Mouse (Mus musculus) embryonic stem cell, embryonic (primary cell): Measurements from ENCODE around the gene Zmym6.

Source experiments
- CTCF ChIA-PET, 4 experiments: fragments of 300-600 bp in 2 of 4; fragments of 350-600 bp in 2 of 4; sonication (Branson Sonifier 250); formaldehyde crosslinking; loops; one replicate each; lab custom pipeline; 2022; ENCODE audit warnings: inconsistent platforms in 2 of 4; lab: Charles Lee
- POLR2A ChIA-PET, 4 experiments: fragments of 300-600 bp in 2 of 4; fragments of 350-600 bp in 2 of 4; sonication (Branson Sonifier 250); formaldehyde crosslinking; loops; one replicate each; lab custom pipeline; 2022; ENCODE audit warnings: antibody characterized with exemption in 4 of 4, inconsistent platforms in 1 of 4; lab: Charles Lee

The Zmym6 gene

DNA sequence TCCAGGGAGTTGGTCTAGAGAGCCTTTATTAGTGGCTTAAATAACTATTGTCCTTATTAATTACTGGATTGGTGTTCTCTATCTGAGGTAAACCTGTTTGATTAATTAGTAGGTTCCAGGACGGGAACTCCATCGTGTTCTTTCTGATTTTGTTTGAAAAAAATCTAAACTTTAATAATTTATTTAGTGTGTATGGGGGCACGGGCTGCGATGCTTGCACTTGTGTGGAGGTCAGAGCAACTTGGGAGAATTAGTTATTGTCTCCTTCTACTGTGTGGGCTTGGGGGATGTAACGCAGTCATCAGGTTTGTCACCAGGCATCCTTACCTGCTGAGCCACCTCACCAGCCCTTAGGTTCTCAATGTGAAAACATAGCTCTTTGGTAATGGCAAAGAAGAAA is 89.9 kb downstream of the Zmym6 start:
- ChIA-PET POLR2A (interaction anchor here (0.6 to 3.1 kb wide), 8 partner anchors 8 to 163 kb away, joined by 3 to 12 read pairs (median 4); partner anchors contain the start of gene Smim12 (in 1 of the 4)), CTCF (interaction anchor here in 1 of 4 experiments (1.2 kb wide), 1 partner anchor 69 kb away, joined by 8 read pairs; no protein-coding TSS in a partner anchor)

DNA sequence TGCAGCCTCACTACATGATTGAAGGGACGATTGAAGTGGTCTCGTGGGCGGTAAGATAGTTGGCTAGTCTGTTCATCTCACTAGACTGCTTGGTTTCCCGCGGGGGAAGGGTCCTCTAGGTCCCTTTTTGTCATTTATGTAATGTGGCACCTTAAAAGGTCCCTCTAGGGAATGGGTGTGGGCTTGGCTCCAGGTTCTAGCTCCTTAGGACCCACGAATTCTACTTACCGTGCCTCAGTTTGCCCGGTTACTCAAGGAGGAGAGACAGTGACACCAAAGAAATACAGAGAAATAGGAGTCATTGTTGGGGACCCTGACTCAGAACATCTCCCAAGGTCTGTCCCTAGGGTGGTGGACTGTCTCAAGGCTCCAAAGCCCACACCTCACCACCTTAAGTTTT is 90.5 kb downstream of the Zmym6 start:
- ChIA-PET POLR2A (interaction anchor here (0.7 to 3.1 kb wide), 22 partner anchors 8 to 1019 kb away, joined by 3 to 12 read pairs (median 4); partner anchors contain the start of genes Smim12 (in 2 of the 4) and Sfpq (in 1 of the 4)), CTCF (interaction anchor here in 3 of 4 experiments (0.6 to 1.7 kb wide), 7 partner anchors 9 to 323 kb away, joined by 3 to 8 read pairs (median 4); partner anchors contain the start of gene Smim12 (in 1 of the 3))

DNA sequence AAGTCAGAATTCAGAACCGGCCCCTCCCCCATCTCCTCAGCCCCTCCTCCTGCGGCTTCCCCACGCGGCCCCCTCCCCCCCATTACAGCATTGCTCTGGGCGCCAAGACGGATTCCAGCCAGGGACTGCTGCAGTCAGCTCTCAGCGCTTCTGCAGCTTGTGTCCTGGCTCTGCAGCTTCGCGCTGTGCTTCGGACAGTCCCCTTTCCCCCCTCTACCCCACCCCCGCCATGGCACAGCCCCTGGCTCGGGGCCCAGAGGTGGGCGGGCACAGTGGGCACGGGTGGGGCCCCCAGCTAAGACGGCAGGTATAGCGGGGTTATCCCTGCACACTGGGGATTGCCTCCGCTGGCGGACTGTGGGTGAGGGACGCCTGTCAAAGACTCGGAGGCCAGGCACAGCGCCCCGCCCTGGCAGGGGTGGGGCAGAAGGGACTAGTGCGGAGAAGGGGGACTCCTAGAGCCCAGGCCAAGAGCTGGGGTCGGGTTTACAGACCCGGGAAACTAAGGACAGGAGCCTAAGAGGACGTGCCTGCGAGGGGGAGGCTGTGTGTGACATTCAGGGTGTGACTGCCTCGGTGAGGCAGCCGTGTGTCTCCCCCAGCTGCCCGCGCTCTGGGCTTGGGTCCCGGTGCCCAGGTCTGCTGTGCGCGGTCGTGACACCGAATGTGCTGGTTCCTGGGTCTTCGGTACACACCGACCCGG is 91.2 kb downstream of the Zmym6 start:
- CTCF ChIA-PET = interaction anchor here (0.6 to 1.7 kb wide), 13 partner anchors 9 to 324 kb away, joined by 3 to 16 read pairs (median 4); partner anchors contain the start of gene Smim12 (in 3 of the 4)
- POLR2A ChIA-PET = interaction anchor here (0.7 to 3.1 kb wide), 26 partner anchors 9 to 1020 kb away, joined by 3 to 12 read pairs (median 4); partner anchors contain the start of genes Smim12 (in 2 of the 4) and Sfpq (in 1 of the 4)

DNA sequence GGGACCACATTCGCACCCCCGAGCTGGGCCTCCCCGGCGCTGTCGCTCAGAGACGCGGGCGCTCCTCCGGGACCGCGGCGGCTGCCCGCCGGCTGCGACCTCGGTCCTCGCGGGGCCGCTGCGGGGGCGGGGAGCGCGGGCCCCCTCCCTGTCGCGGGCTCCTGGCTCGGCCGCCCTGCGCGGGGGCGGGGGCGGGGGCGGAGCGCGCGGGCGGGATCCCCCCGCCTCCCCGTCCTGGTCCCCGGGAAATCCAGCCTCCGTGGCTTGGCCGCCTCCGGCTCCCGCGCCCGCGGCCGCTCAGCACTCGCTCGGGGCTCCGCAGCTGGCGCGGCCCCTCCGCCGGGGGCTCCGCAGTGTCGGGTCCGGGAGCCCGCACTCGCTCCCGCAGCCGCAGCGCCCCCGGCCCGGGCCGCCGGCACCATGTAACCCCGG is 91.7 kb downstream of the Zmym6 start, which contains the start of gene Dlgap3:
Gene Dlgap3 (plus strand): TSS at position 291 of the 432 bp plus-strand sequence.
- CTCF ChIA-PET = interaction anchor here in 3 of 4 experiments (0.6 to 1.7 kb wide), 7 partner anchors 10 to 81 kb away, joined by 3 to 8 read pairs (median 3); partner anchors contain the start of gene Smim12 (in 2 of the 3)
- POLR2A ChIA-PET = interaction anchor here in 3 of 4 experiments (0.7 to 3.1 kb wide), 19 partner anchors 10 to 612 kb away, joined by 3 to 12 read pairs (median 4); partner anchors contain the start of genes Sfpq (in 1 of the 3) and Smim12 (in 1 of the 3)

DNA sequence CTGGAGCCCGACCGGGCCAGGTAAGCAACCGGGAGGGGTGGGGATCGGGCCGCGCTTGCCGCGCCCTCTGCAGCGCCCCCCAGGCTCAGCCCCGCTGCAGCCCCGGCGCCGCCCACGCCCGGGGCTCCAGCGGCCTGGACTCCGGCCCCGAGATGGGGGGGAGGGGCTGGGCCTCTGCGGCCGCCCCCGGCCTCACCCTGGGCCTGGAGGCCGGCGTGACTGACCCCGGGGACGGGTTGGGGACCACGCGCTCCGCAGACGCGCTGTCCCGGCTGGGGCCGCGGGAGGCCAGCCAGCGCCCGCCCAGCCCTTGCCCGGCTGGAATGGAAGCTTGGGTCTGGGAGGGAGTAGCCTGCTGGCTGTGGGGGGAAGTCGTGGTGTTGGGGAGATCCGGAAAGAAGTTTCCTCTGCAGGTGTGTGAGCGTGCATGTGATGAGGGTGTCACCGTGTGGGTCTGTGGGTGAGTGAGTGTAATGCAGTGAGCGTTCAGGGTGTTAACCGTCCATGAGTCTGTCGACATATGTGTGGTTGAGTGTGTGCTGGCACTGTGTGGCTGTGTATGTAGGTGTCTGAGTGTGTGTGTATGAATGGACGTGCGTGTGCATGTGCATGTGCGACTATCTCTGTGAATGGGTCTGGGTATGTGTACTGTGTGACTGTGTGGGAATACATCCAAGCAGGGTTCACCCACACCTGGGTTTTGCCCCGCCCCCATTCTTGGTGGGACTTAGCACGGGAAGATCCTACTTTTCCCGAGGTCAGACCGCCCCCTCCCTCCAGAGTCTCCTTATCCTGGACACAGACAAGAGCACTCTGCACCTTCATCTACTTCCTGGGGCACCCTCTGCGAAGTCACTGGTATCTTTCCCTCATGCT is 92.4 kb downstream of the Zmym6 start:
- ChIA-PET CTCF (interaction anchor here in 1 of 4 experiments (0.7 to 1.6 kb wide), 4 partner anchors 11 to 66 kb away, joined by 3 to 8 read pairs (median 4); no protein-coding TSS in a partner anchor), POLR2A (interaction anchor here in 3 of 4 experiments (0.8 to 5.9 kb wide), 14 partner anchors 9 to 177 kb away, joined by 3 to 35 read pairs (median 5); partner anchors contain the start of genes Sfpq (in 1 of the 3) and Smim12 (in 1 of the 3))

DNA sequence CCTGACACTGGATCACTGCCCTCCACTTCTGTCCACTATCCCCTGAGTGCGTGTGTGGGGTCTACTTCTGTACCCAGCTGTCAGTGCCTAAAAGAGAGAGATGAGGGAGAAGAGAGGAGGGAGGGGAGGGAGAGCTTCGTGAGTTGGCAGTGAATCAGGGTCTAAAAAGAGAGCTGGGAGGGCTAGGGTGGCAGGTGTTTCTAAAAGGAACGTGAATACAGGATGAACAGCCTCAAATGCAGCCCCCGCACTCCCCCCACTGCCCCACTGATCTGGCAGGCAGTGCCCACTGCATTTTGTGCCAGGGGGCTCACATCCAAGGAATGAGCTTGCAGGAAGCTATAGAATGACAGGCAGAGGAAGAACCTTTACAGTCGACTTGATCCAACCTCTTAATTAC is 93.7 kb downstream of the Zmym6 start:
- ChIA-PET POLR2A (interaction anchor here in 2 of 4 experiments (0.8 to 5.9 kb wide), 11 partner anchors 15 to 175 kb away, joined by 3 to 35 read pairs (median 4); partner anchors contain the start of gene Smim12 (in 1 of the 2)), CTCF (interaction anchor here in 3 of 4 experiments (0.7 to 1.6 kb wide), 3 partner anchors 14 to 176 kb away, joined by 3 to 4 read pairs (median 4); no protein-coding TSS in a partner anchor)

DNA sequence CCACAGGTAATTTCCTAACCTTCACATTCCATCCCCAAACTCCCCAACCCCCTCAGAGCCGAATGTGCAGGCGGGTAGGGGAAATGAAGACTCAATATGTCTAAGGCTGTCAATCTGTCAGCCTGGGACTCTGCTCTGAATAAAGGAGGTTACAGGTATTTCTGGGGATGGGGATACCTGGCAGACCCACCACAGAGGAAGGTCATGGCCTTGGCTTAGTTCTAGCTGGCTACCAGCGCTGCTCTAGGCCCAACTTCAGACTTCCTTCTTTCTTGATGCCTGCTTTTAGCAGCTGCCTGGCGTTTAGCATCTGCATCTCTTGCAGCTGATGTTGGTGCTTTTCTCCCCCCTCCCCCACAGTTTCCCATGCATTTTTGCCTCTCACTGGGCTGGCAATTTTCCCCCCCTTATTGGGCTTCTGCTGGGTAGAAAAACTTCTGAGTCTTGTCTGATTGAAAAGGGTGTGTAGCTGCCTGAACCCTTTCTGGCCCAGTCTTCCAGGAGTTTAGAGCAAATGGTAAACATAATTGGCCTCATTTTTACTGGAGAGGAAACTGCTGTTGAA is 94.2 kb downstream of the Zmym6 start:
- CTCF ChIA-PET = interaction anchor here (0.7 to 1.9 kb wide), 6 partner anchors 15 to 494 kb away, joined by 3 to 7 read pairs (median 4); partner anchors contain the start of gene Psmb2 (in 1 of the 4)
- POLR2A ChIA-PET = interaction anchor here in 3 of 4 experiments (0.6 to 5.9 kb wide), 16 partner anchors 14 to 179 kb away, joined by 3 to 35 read pairs (median 4); partner anchors contain the start of gene Smim12 (in 1 of the 3)

DNA sequence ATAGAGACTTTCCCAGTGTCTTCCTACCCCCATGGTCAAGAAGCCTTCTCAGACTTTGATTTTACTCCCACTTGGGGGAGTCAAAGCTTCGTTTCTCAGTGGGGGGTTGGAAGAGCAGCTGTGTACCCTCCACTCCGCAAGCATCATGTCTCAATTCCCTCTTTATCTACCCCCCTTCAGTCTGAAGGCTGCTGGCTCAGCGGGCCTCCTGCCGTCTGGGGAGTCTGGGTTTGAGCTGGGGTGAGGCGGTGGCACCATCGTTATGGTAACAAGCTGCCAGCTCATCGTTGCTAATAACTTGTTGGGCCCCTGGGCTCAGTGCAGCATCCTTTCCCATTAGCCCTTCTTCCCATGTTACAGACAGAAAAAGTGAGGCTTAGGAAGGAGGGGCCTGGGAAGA is 94.9 kb downstream of the Zmym6 start:
- CTCF ChIA-PET = interaction anchor here in 3 of 4 experiments (0.7 to 3.1 kb wide), 5 partner anchors 16 to 64 kb away, joined by 3 to 17 read pairs (median 7); no protein-coding TSS in a partner anchor

DNA sequence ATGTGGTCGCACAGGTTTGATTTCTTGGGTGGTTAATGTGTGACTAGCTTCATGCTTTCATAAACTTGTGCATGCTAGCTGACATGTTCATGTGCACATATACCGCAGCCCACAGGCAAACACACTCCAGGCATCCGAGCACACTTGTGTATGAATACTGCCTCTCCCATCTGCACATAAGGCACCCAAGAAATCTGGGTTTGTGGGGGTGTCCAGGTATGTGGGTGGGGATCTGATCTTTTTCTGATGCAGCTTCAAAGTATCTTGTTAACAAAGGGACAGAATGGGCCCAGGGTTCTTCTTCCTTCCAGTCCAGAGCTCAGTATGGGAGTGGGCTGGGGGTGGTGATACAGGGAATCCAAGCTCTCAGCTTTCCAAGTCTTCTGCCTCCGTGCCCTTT is 95.4 kb downstream of the Zmym6 start:
- CTCF ChIA-PET = interaction anchor here in 3 of 4 experiments (0.6 to 3.1 kb wide), 12 partner anchors 16 to 141 kb away, joined by 3 to 17 read pairs (median 4); partner anchors contain the start of genes Smim12 (in 2 of the 3) and Gja4 (in 1 of the 3)
- POLR2A ChIA-PET = interaction anchor here (0.7 to 5.9 kb wide), 18 partner anchors 8 to 222 kb away, joined by 3 to 35 read pairs (median 4); partner anchors contain the start of genes Smim12 (in 2 of the 4) and Sfpq (in 1 of the 4)

More for the DNA sequence above, 94.9 kb downstream of the Zmym6 start:
- POLR2A ChIA-PET = interaction anchor here (0.6 to 5.9 kb wide), 18 partner anchors 8 to 178 kb away, joined by 3 to 35 read pairs (median 5); partner anchors contain the start of gene Smim12 (in 2 of the 4)

DNA sequence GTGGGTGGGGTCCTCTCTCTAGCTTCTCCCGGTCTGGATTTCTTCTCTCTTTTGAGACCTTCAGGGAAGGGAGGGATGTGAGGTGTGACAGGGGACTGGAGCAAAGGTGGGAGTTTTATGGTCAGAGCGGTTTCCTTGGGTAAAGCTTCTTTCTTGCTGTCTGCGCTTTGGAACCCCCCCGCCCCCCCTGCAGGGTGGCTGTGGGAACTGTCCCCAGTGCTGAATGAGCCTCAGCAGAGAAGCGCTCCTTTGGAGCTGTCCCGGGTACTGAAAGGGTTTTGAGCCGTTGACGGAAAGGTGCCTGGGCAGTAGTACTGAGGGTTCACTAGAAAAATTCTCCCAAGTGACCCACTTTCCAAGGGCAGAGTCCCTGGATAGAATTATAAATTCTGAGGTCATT is 96.3 kb downstream of the Zmym6 start:
- ChIA-PET POLR2A (interaction anchor here (0.6 to 5.9 kb wide), 27 partner anchors 9 to 853 kb away, joined by 3 to 35 read pairs (median 4); partner anchors contain the start of genes Smim12 (in 2 of the 4) and Sfpq (in 1 of the 4)), CTCF (interaction anchor here (0.6 to 3.1 kb wide), 14 partner anchors 17 to 198 kb away, joined by 3 to 17 read pairs (median 4); partner anchors contain the start of genes Smim12 (in 2 of the 4) and Gja4 (in 1 of the 4))
